Mouse (Mus musculus) embryonic facial prominence, embryonic 12.5 days (tissue): ENCODE measurements around the gene Hnrnph2. TPM values are rescaled to one million over a fixed set of nuclear protein-coding genes. Genes with fewer than 3 reads are reported as not detected.

ENCODE experiments used
- ATAC-seq: fragments of 200-750 bp; cut with Nextera tagmentation; 2 replicates; pipeline ENCODE4 v1.8.0; 2017; ENCODE audit not compliant: insufficient number of reproducible peaks, insufficient read depth, low FRiP score, low TSS enrichment
- H3K27ac ChIP-seq: fragments of 300-500 bp; sonication (generic); 2 replicates; pipeline ENCODE4 v1.5.1; 2016; ENCODE audit warnings: mild to moderate bottlenecking
- H3K27me3 ChIP-seq: fragments of 300-500 bp; sonication (generic); 2 replicates; pipeline ENCODE4 v1.6.1; 2016; ENCODE audit warnings: mild to moderate bottlenecking, moderate library complexity
- H3K36me3 ChIP-seq: fragments of 300-500 bp; sonication (generic); 2 replicates; pipeline ENCODE4 v1.6.1; 2016; ENCODE audit warnings: mild to moderate bottlenecking
- H3K4me1 ChIP-seq: fragments of 300-500 bp; sonication (generic); 2 replicates; pipeline ENCODE4 v1.6.1; 2016
- H3K4me2 ChIP-seq: fragments of 300-500 bp; sonication (generic); replicated peaks from 2 replicates; pipeline ENCODE4 v1.6.1; 2016; ENCODE audit warnings: mild to moderate bottlenecking, moderate library complexity
- H3K4me3 ChIP-seq: fragments of 300-500 bp; sonication (generic); 2 replicates; pipeline ENCODE4 v1.5.1; 2016; ENCODE audit warnings: mild to moderate bottlenecking
- H3K9ac ChIP-seq: fragments of 300-500 bp; sonication (generic); 2 replicates; pipeline ENCODE4 v1.6.1; 2016; ENCODE audit warnings: mild to moderate bottlenecking, moderate library complexity
- H3K9me3 ChIP-seq: fragments of 300-500 bp; sonication (generic); 2 replicates; pipeline ENCODE4 v1.6.1; 2016; ENCODE audit warnings: mild to moderate bottlenecking, moderate library complexity
- WGBS: fragments of 180-500 bp; shearing (Covaris S2); methylation state at CpG from one replicate; pipeline ENCODE4 v1.1.7; 2016; 5-methylcytosine and 5-hydroxymethylcytosine counted together
- polyA plus RNA-seq: library from polyadenylated mRNA; unstranded; fragments of >200 nt; fragmentation: Nextera tagmentation; extraction: Ambion mirVana; gene quantifications from 2 replicates; pipeline ENCODE4 v1.2.1, GENCODE M21; 2016

The Hnrnph2 gene
- polyA plus RNA-seq, 1 experiment from 2014 or later = 174 TPM

DNA sequence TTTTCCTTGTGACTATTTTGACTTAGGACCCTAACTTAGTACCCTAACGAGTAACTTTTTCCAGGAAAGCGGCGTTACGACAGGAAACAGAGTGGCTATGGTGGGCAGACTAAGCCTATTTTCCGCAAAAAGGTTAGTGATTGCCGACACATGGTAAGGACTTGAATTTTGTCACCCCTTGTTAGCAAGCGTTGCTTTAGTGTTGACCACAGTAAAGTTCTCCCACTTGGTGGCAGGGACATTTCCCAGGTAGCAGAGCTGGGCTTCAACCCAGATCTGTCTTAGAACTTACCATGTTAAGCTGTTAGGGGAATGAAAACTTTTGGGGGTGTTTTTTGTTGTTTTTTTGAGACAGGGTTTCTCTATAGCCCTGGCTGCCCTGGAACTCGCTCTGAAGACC lies 14.5 kb upstream of the Hnrnph2 start:
- no peak overlapping the region for H3K27ac ChIP-seq
- H3K9ac ChIP-seq = peak overlapping the region; percentile 74
- H3K27me3 ChIP-seq = no peaks in the 10 kb centered on the region
- no peaks in the 10 kb centered on the region for H3K9me3 ChIP-seq
- peak overlapping the region; percentile 53 for H3K4me2 ChIP-seq
- peak overlapping the region; percentile 51 for H3K4me3 ChIP-seq
- no peaks in the 10 kb centered on the region for H3K4me1 ChIP-seq
- WGBS = 30% methylated on average over 8 of the region's 8 CpGs
- H3K36me3 ChIP-seq = peaks cover 9% of the 10 kb centered on the region; the same call in 1 of the 2 replicates
- no peak for ATAC-seq

DNA sequence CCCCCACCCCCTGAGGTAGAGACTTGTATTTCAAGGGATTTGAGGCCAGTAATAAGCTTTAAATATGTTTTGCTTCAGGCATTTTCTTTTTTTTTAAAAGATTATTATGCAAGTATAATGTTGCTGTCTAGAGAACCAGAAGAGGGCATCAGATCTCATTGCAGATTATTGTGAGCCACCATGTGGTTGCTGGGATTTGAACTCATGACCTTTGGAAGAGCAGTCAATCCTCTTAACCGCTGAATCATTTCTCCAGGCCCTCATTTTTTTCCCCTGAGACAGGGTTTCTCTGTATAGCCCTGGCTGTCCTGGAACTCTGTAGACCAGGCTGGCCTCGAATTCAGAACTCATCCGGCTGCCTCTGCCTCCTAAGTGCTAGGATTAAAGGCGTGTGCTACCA lies 12.7 kb upstream of the Hnrnph2 start:
- WGBS = 78% methylated on average over 4 of the region's 4 CpGs
- Histone ChIP-seq H3K4me1 (no peaks in the 10 kb centered on the region), H3K4me2 (no peak overlapping the region), H3K9ac (no peak overlapping the region), H3K4me3 (no peak overlapping the region), H3K9me3 (no peaks in the 10 kb centered on the region), H3K36me3 (peaks cover 9% of the 10 kb centered on the region; the same call in 1 of the 2 replicates), H3K27ac (no peak overlapping the region), H3K27me3 (no peaks in the 10 kb centered on the region)
- ATAC-seq = no peak

DNA sequence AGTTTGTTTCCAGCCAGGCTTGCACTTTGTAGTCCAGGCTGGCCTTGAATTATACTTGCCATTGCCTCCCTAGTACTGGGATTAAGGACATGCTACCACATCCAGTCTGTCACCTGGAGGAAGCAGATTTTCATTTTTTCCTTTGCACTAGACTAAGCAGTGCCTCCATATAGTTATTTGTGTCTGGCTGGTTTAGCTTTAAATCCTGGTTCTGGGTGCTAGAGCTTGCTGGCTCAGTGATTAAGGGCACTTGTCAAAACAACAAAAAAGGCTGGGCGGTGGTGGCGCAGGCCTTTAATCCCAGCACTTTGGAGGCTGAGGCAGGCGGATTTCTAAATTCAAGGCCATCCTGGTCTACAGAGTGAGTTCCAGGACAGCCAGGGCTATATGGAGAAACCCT lies 12.0 kb upstream of the Hnrnph2 start:
- Histone ChIP-seq H3K9ac (no peak overlapping the region), H3K9me3 (no peaks in the 10 kb centered on the region), H3K4me3 (no peak overlapping the region), H3K27ac (no peak overlapping the region), H3K4me1 (no peaks in the 10 kb centered on the region), H3K4me2 (no peak overlapping the region), H3K36me3 (peaks cover 9% of the 10 kb centered on the region; the same call in 1 of the 2 replicates), H3K27me3 (no peaks in the 10 kb centered on the region)
- no peak for ATAC-seq
- 79% methylated on average over 3 of the region's 3 CpGs for WGBS

DNA sequence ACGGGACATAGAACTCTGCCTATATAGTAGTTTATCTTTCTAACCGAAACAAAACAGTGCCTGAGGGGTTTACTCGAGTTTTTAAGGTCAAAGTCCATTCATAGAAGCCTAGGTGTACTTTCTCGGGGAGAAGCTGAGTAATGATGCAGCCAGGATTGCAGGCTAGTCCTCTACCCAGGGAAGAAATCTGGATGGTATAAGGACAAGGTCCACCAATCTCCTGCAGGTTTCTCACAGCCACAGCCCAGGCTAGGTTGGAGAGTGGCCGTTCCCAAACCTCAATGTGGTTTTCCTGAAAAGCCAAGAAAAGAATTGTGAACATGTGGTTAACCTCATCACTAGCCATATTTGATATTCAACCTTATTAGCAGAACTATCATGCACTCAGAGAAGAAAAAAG lies 11.1 kb upstream of the Hnrnph2 start:
- WGBS = 49% methylated on average over 5 of the region's 5 CpGs

DNA sequence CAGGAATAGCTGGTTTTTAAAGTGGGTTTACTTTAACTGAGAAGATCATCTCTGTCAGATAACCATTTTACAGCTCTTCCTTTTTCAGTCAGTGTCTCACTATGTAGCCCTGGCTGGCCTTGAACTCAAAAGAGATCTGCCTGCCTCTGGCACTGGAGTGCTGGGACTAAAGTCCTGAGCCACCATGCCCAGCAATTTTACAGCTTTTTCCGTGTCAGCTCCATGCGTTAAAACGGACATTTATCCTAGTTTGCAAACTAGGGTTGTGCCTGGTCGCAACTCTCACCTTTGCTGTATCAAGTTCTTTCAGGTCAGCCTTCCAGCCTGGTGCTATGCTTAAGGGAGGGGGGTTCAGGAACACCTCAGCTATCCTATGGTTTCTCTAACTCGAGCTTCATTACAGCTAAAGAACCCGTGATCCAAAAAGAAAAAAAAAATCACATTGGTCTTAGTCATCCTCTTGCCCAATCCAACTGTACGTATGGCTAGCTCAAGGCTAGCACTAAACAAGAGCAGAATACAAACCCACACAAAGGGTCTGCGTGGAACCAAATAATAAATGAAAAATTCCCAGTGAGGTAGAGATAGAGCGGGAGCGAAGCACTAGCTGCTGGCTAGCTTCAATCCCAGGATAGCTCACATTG lies 935 bp upstream of the Hnrnph2 start:
- no peaks in the 10 kb centered on the region for H3K4me1 ChIP-seq
- WGBS = 40% methylated on average over 10 of the region's 10 CpGs
- H3K9ac ChIP-seq = peak overlapping the region; percentile 40
- 0 out of 2 replicates have a peak, but pooled peaks cover 3% of the 10 kb centered on the region for H3K27me3 ChIP-seq
- H3K4me3 ChIP-seq = peak overlapping the region; percentile 52
- no peaks in the 10 kb centered on the region for H3K9me3 ChIP-seq
- no peaks in the 10 kb centered on the region for H3K36me3 ChIP-seq
- ATAC-seq = no peak
- peak overlapping the region; percentile 57; the same call in 1 of the 2 replicates for H3K27ac ChIP-seq
- H3K4me2 ChIP-seq = peak overlapping the region; percentile 53

More for the DNA sequence above, 11.1 kb upstream of the Hnrnph2 start:
- Histone ChIP-seq H3K36me3 (peaks cover 9% of the 10 kb centered on the region; the same call in 1 of the 2 replicates), H3K4me3 (no peak overlapping the region), H3K4me2 (no peak overlapping the region), H3K9ac (no peak overlapping the region), H3K9me3 (no peaks in the 10 kb centered on the region), H3K27ac (no peak overlapping the region), H3K27me3 (no peaks in the 10 kb centered on the region), H3K4me1 (no peaks in the 10 kb centered on the region)
- ATAC-seq = no peak

DNA sequence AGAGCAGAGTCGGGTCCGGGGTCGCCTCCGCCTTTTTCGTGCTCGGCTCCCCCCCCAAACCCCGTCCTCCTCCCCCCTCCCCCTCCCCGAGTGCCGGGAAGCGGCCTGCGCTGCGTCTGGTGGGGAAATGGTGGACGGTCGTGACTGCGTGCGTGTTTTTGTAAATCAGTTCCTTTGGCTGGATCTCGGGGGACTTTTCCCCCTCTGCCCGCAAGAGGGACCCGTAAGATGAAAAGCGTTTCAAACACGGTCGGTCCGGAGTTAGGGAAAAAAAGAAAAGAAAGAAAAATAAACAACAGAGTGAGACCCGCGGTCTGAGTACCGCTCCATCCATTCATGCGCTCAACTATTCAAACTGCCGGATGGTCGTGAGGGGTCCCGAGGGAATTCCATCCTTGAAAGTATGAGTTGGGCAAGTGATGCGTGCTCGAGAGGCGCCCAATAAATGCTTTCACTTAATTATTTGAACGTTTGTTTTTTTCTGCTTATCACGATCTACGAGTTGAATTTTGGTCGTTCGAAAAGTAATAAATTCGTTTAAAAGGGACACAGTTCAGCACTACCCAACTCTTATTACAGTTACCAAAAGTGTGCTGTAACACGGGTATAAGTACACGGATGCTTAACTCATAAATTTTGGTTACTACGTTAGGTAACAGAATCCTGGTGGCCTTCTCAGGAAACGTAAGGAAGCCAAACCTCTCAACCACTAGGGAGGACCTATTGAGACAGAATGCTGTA lies 571 bp downstream of the Hnrnph2 start:
- WGBS = 27% methylated on average over 38 of the region's 43 CpGs

DNA sequence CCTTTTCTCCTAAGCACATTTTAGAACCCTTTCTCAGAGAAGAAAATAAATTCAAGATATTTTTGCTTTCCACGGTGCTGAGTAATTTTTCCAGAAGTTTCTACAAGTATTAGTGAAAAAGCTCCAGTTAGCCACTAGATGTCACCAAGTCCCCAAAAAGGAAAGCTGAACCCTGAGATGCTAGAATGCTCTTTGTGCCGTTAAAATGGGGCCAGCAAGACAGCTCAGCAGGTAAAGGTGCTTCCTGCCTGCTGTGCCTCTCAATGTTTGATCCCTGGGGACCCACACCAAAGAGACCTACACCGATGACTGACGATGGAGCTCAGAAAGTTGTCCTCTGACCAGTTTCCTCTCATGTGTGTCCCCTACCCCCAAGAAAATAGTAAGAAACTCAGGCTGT lies 8.5 kb downstream of the Hnrnph2 start:
- no peak for ATAC-seq
- H3K4me3 ChIP-seq = no peak overlapping the region

More for the DNA sequence above, 571 bp downstream of the Hnrnph2 start:
- H3K4me3 ChIP-seq = peak overlapping the region; percentile 52
- no peaks in the 10 kb centered on the region for H3K4me1 ChIP-seq
- no peaks in the 10 kb centered on the region for H3K36me3 ChIP-seq
- H3K27me3 ChIP-seq = 0 out of 2 replicates have a peak, but pooled peaks cover 3% of the 10 kb centered on the region
- ATAC-seq = peak; percentile 70; the same call in 1 of the 2 replicates
- no peaks in the 10 kb centered on the region for H3K9me3 ChIP-seq
- H3K27ac ChIP-seq = peak overlapping the region; percentile 93
- peak overlapping the region; percentile 50 for H3K4me2 ChIP-seq
- peak overlapping the region; percentile 64 for H3K9ac ChIP-seq

DNA sequence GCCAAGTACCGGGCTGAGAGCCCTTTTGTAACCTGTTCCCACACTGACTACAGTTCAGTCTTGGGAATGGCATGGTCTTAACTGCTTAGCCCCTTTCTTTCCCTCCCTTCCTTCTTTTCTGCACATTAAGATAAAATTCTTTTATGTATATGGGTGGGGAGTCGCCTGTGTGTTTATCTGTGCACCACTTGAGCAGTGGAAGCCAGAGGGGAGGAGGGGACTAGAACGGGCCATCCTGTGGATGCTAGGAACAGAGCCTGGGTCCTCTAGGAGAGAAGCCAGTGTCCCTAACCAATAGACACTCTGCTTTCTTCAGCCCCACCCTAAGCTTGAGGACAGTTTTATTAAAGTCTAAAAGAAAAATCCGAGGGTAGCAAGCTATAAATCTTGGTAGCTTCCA lies 10.0 kb downstream of the Hnrnph2 start:
- H3K4me2 ChIP-seq = no peak overlapping the region
- no peak for ATAC-seq
- no peak overlapping the region for H3K9ac ChIP-seq
- no peak overlapping the region for H3K27ac ChIP-seq
- no peaks in the 10 kb centered on the region for H3K9me3 ChIP-seq
- 88% methylated on average over 4 of the region's 4 CpGs for WGBS
- no peaks in the 10 kb centered on the region for H3K4me1 ChIP-seq
- H3K36me3 ChIP-seq = no peaks in the 10 kb centered on the region
- H3K4me3 ChIP-seq = no peak overlapping the region
- no peaks in the 10 kb centered on the region for H3K27me3 ChIP-seq

More for the DNA sequence above, 8.5 kb downstream of the Hnrnph2 start:
- Histone ChIP-seq H3K4me1 (no peaks in the 10 kb centered on the region), H3K4me2 (no peak overlapping the region), H3K27ac (no peak overlapping the region), H3K36me3 (no peaks in the 10 kb centered on the region), H3K9ac (no peak overlapping the region), H3K9me3 (no peaks in the 10 kb centered on the region), H3K27me3 (no peaks in the 10 kb centered on the region)
- WGBS = 46% methylated on average over 4 of the region's 4 CpGs

DNA sequence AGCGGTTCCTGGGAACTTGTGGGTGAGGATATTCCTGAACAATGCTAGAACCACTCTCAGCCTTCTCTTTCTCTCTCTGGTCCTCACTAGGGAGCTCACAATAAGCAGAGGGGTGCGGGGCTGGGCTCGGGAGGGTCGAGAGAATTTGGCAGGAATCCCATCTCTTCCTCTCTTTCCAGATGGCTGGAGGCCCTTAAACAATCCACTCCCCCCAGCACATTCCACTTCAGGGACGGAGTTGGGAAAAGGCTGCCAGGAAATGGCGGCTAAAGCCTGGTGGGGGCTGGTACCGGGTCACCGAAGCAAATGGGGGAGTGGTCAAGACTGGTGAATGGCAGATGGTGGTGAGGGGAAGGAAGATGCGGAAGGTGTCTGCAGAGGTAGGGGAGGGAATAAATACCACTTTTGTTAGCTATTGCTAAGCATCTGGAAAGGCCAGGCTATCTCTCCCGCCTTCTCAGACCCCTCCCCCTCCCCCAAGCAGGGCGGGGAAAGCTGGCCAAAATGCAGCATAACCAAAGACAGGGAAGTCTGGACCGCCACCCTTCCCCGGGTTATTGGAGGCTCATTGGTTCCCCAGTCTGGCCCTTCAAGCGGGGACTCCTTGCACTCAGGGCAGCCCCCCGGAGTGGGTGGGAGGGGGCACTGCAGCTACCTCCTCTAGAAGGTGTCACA lies 11.4 kb downstream of the Hnrnph2 start:
- H3K27me3 ChIP-seq = no peaks in the 10 kb centered on the region
- WGBS = 14% methylated on average over 15 of the region's 15 CpGs
- no peaks in the 10 kb centered on the region for H3K9me3 ChIP-seq

DNA sequence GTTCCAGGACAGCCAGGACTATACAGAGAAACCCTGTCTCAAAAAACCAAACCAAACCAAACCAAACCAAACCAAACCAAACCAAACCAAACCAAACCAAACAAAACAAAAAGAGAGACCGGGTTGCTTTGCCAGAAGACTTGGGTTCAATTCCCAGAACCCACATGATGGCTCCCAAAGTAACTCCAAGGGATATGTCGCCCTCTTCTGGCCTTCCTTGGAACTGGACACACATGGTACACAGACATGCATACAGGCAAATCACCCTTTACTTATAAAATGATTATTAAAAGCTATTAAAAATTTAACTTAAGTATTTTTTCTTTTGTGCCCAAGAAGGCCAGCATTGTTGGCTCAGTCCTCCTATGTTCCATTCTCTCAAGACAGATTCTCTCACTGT lies 13.3 kb downstream of the Hnrnph2 start:
- Histone ChIP-seq H3K9me3 (no peaks in the 10 kb centered on the region), H3K9ac (no peak overlapping the region), H3K27me3 (no peaks in the 10 kb centered on the region), H3K27ac (no peak overlapping the region), H3K36me3 (no peaks in the 10 kb centered on the region), H3K4me2 (no peak overlapping the region), H3K4me3 (no peak overlapping the region), H3K4me1 (no peaks in the 10 kb centered on the region)
- WGBS = 54% methylated on average over 2 of the region's 2 CpGs
- no peak for ATAC-seq

More for the DNA sequence above, 11.4 kb downstream of the Hnrnph2 start:
- H3K4me2 ChIP-seq = peak overlapping the region; percentile 44
- ATAC-seq = peak; percentile 92
- no peaks in the 10 kb centered on the region for H3K4me1 ChIP-seq
- H3K4me3 ChIP-seq = peak overlapping the region; percentile 13; the same call in 1 of the 2 replicates
- peak overlapping the region; percentile 89 for H3K27ac ChIP-seq
- H3K9ac ChIP-seq = no peak overlapping the region
- H3K36me3 ChIP-seq = no peaks in the 10 kb centered on the region

DNA sequence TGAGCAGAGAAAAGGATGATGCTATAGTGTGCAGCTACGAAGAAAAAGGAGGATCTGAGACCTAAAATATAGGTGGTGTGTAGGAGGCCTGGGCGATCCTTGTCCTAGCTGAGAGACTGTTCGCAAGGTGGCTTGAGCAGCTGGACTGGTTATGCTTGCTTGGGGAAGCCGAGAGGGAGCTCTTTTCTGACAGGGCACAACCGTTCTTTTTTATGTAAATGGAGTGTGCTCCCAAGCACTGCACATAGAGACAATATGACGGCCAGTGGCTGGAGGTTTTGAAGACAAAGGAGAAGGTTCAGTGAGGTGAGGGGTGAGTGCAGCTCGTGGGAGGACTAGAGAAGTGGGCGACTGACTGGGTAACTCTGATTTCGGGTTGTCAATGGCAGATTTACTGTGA lies 18.7 kb downstream of the Hnrnph2 start:
- Histone ChIP-seq H3K9ac (no peak overlapping the region), H3K27ac (no peak overlapping the region), H3K4me1 (no peaks in the 10 kb centered on the region), H3K9me3 (no peaks in the 10 kb centered on the region), H3K27me3 (no peaks in the 10 kb centered on the region), H3K36me3 (no peaks in the 10 kb centered on the region), H3K4me2 (no peak overlapping the region), H3K4me3 (no peak overlapping the region)
- 56% methylated on average over 9 of the region's 9 CpGs for WGBS
- ATAC-seq = no peak
